Mouse (Mus musculus) kidney, embryonic 15.5 days (tissue): ENCODE data around the gene Ciao2a. TPM values are rescaled to one million over a fixed set of nuclear protein-coding genes. Genes with fewer than 3 reads are reported as not detected.

ENCODE experiments used
- ATAC-seq: fragments of 200-750 bp; cut with Nextera tagmentation; replicated peaks from 2 replicates; pipeline ENCODE4 v1.8.0; 2017; ENCODE audit warnings: moderate TSS enrichment; ENCODE audit not compliant: low FRiP score
- H3K27ac ChIP-seq: fragments of 300-500 bp; sonication (generic); 2 replicates; pipeline ENCODE4 v1.5.1; 2015; ENCODE audit warnings: mild to moderate bottlenecking, inconsistent platforms
- H3K27me3 ChIP-seq: fragments of 300-500 bp; sonication (generic); 2 replicates; pipeline ENCODE4 v1.6.1; 2015; ENCODE audit warnings: inconsistent platforms
- H3K36me3 ChIP-seq: fragments of 300-500 bp; sonication (generic); 2 replicates; pipeline ENCODE4 v1.6.1; 2015; ENCODE audit warnings: inconsistent platforms
- H3K4me1 ChIP-seq: fragments of 300-500 bp; sonication (generic); 2 replicates; pipeline ENCODE4 v1.6.1; 2015; ENCODE audit warnings: inconsistent platforms
- H3K4me2 ChIP-seq: fragments of 300-500 bp; sonication (generic); 2 replicates; pipeline ENCODE4 v1.6.1; 2015; ENCODE audit warnings: moderate library complexity, mild to moderate bottlenecking, inconsistent platforms
- H3K4me3 ChIP-seq: fragments of 300-500 bp; sonication (generic); replicated peaks from 2 replicates; pipeline ENCODE4 v1.5.1; 2015; ENCODE audit warnings: mild to moderate bottlenecking, inconsistent platforms
- H3K9ac ChIP-seq: fragments of 300-500 bp; sonication (generic); 2 replicates; pipeline ENCODE4 v1.6.1; 2015; ENCODE audit warnings: mild to moderate bottlenecking, inconsistent platforms
- H3K9me3 ChIP-seq: fragments of 300-500 bp; sonication (generic); replicated peaks from 2 replicates; pipeline ENCODE4 v1.6.1; 2016; ENCODE audit warnings: inconsistent platforms
- WGBS: fragments of 180-500 bp; shearing (Covaris S2); methylation state at CpG from one replicate; pipeline ENCODE4 v1.1.7; 2015; ENCODE audit warnings: mixed read lengths; 5-methylcytosine and 5-hydroxymethylcytosine counted together
- polyA plus RNA-seq: library from polyadenylated mRNA; unstranded; fragments of >200 nt; fragmentation: Nextera tagmentation; extraction: Ambion mirVana; gene quantifications from 2 replicates; pipeline ENCODE4 v1.2.1, GENCODE M21; 2015

Ciao2a gene
- polyA plus RNA-seq = 151 and 165 TPM in 2 replicates

- peak within 1 kb of the TSS; percentile 88 for H3K27ac ChIP-seq
- H3K27me3 ChIP-seq = no peaks in the 10 kb centered on the region
- H3K4me2 ChIP-seq = peak within 1 kb of the TSS; percentile 73
- peaks cover 14% of the 10 kb centered on the region for H3K36me3 ChIP-seq
- no peaks in the 10 kb centered on the region for H3K9me3 ChIP-seq
- peak within 1 kb of the TSS; percentile 80 for H3K4me3 ChIP-seq
- peak; percentile 78 for ATAC-seq
- 1% methylated on average over 34 of the region's 34 CpGs for WGBS
- peak within 1 kb of the TSS; percentile 72 for H3K9ac ChIP-seq
- H3K4me1 ChIP-seq = peaks cover 36% of the 10 kb centered on the region
These were observed at the start of gene Ciao2a, which contains the start of gene Snx1 for GRCm38 (mm10) chr9:66126456-66127192. Gene Ciao2a, plus strand, starts transcription at chr9:66126611. Gene Snx1, minus strand, starts transcription at chr9:66126587.

- Histone ChIP-seq H3K4me1 (peaks cover 6% of the 10 kb centered on the region; the same call in 1 of the 2 replicates), H3K9ac (no peak overlapping the region), H3K4me2 (peak overlapping the region; percentile 49), H3K27me3 (no peaks in the 10 kb centered on the region), H3K4me3 (no peak overlapping the region), H3K27ac (no peak overlapping the region), H3K9me3 (no peaks in the 10 kb centered on the region), H3K36me3 (no peaks in the 10 kb centered on the region)
- ATAC-seq = no peak
- 61% methylated on average over 3 of the region's 3 CpGs for WGBS
These were observed 48.3 kb upstream of the Ciao2a start for GRCm38 (mm10) chr9:66078072-66078471.

GRCm38 (mm10) chr9:66078493-66078892 lies 47.9 kb upstream of the Ciao2a start:
- Histone ChIP-seq H3K27ac (no peak overlapping the region), H3K4me1 (peaks cover 6% of the 10 kb centered on the region; the same call in 1 of the 2 replicates), H3K9me3 (no peaks in the 10 kb centered on the region), H3K27me3 (no peaks in the 10 kb centered on the region), H3K36me3 (no peaks in the 10 kb centered on the region), H3K4me3 (no peak overlapping the region), H3K4me2 (peak overlapping the region; percentile 49), H3K9ac (no peak overlapping the region)
- ATAC-seq = no peak
- 10% methylated on average over 14 of the region's 14 CpGs for WGBS

GRCm38 (mm10) chr9:66080804-66081459 lies 45.5 kb upstream of the Ciao2a start:
- no peak for ATAC-seq
- Histone ChIP-seq H3K4me1 (peaks cover 6% of the 10 kb centered on the region; the same call in 1 of the 2 replicates), H3K9ac (no peak overlapping the region), H3K4me2 (no peak overlapping the region), H3K4me3 (no peak overlapping the region), H3K36me3 (no peaks in the 10 kb centered on the region), H3K9me3 (no peaks in the 10 kb centered on the region), H3K27me3 (no peaks in the 10 kb centered on the region), H3K27ac (no peak overlapping the region)
- 76% methylated on average over 3 of the region's 3 CpGs for WGBS

GRCm38 (mm10) chr9:66081999-66082398 lies 44.4 kb upstream of the Ciao2a start:
- no peak overlapping the region for H3K4me3 ChIP-seq
- ATAC-seq = no peak
- H3K27ac ChIP-seq = no peak overlapping the region
- no peak overlapping the region for H3K4me2 ChIP-seq
- H3K9ac ChIP-seq = no peak overlapping the region
- H3K27me3 ChIP-seq = no peaks in the 10 kb centered on the region
- WGBS = 83% methylated on average over 4 of the region's 4 CpGs
- no peaks in the 10 kb centered on the region for H3K9me3 ChIP-seq
- peaks cover 9% of the 10 kb centered on the region for H3K36me3 ChIP-seq
- H3K4me1 ChIP-seq = peaks cover 6% of the 10 kb centered on the region; the same call in 1 of the 2 replicates

- no peak overlapping the region for H3K4me2 ChIP-seq
- H3K9me3 ChIP-seq = no peaks in the 10 kb centered on the region
- H3K4me1 ChIP-seq = 0 out of 2 replicates have a peak, but pooled peaks cover 6% of the 10 kb centered on the region
- no peaks in the 10 kb centered on the region for H3K27me3 ChIP-seq
- no peak overlapping the region for H3K27ac ChIP-seq
- ATAC-seq = no peak
- H3K36me3 ChIP-seq = peaks cover 30% of the 10 kb centered on the region
- no peak overlapping the region for H3K4me3 ChIP-seq
- WGBS = 90% methylated on average over 3 of the region's 3 CpGs
- no peak overlapping the region for H3K9ac ChIP-seq
These were observed 42.2 kb upstream of the Ciao2a start for GRCm38 (mm10) chr9:66084171-66084570.

GRCm38 (mm10) chr9:66087062-66087461 lies 39.3 kb upstream of the Ciao2a start:
- no peaks in the 10 kb centered on the region for H3K27me3 ChIP-seq
- no peak overlapping the region for H3K27ac ChIP-seq
- peaks cover 11% of the 10 kb centered on the region; the same call in 1 of the 2 replicates for H3K4me1 ChIP-seq
- 97% methylated on average over 7 of the region's 7 CpGs for WGBS
- ATAC-seq = no peak
- no peak overlapping the region for H3K4me2 ChIP-seq
- no peak overlapping the region for H3K9ac ChIP-seq
- no peaks in the 10 kb centered on the region for H3K9me3 ChIP-seq
- no peak overlapping the region for H3K4me3 ChIP-seq
- peaks cover 55% of the 10 kb centered on the region for H3K36me3 ChIP-seq

- H3K9ac ChIP-seq = no peak overlapping the region
- H3K4me3 ChIP-seq = no peak overlapping the region
- H3K9me3 ChIP-seq = no peaks in the 10 kb centered on the region
- 46% methylated on average over 4 of the region's 4 CpGs for WGBS
- H3K27me3 ChIP-seq = no peaks in the 10 kb centered on the region
- H3K4me1 ChIP-seq = peaks cover 18% of the 10 kb centered on the region; the same call in 1 of the 2 replicates
- ATAC-seq = 0 out of 2 replicates have a peak, but pooled peaks have one; percentile 36
- peaks cover 68% of the 10 kb centered on the region for H3K36me3 ChIP-seq
- 0 out of 2 replicates have a peak overlapping the region, but pooled peaks have one; percentile 5 for H3K27ac ChIP-seq
- H3K4me2 ChIP-seq = no peak overlapping the region
These were observed 38.0 kb upstream of the Ciao2a start for GRCm38 (mm10) chr9:66088411-66088810.

- peaks cover 91% of the 10 kb centered on the region for H3K36me3 ChIP-seq
These were observed 35.7 kb upstream of the Ciao2a start for GRCm38 (mm10) chr9:66090593-66091244.

GRCm38 (mm10) chr9:66091327-66092231 lies 34.8 kb upstream of the Ciao2a start:
- Histone ChIP-seq H3K4me2 (no peak overlapping the region), H3K27ac (peak overlapping the region; percentile 60), H3K36me3 (peaks cover 95% of the 10 kb centered on the region), H3K9me3 (no peaks in the 10 kb centered on the region), H3K4me3 (no peak overlapping the region), H3K9ac (no peak overlapping the region), H3K4me1 (peaks cover 18% of the 10 kb centered on the region; the same call in 1 of the 2 replicates), H3K27me3 (no peaks in the 10 kb centered on the region)
- ATAC-seq = no peak
- 48% methylated on average over 6 of the region's 6 CpGs for WGBS

More at GRCm38 (mm10) chr9:66090593-66091244, 35.7 kb upstream of the Ciao2a start:
- Histone ChIP-seq H3K9ac (no peak overlapping the region), H3K4me3 (no peak overlapping the region), H3K9me3 (no peaks in the 10 kb centered on the region), H3K27me3 (no peaks in the 10 kb centered on the region), H3K4me1 (peaks cover 18% of the 10 kb centered on the region; the same call in 1 of the 2 replicates), H3K4me2 (no peak overlapping the region), H3K27ac (peak overlapping the region; percentile 60)
- 0 out of 2 replicates have a peak, but pooled peaks have one; percentile 15 for ATAC-seq
- WGBS = 82% methylated on average over 13 of the region's 13 CpGs

- WGBS = 62% methylated on average over 2 of the region's 2 CpGs
- Histone ChIP-seq H3K36me3 (peaks cover 95% of the 10 kb centered on the region), H3K4me3 (no peak overlapping the region), H3K9me3 (no peaks in the 10 kb centered on the region), H3K4me2 (no peak overlapping the region), H3K27ac (0 out of 2 replicates have a peak overlapping the region, but pooled peaks have one; percentile 13), H3K27me3 (no peaks in the 10 kb centered on the region), H3K4me1 (peaks cover 18% of the 10 kb centered on the region; the same call in 1 of the 2 replicates), H3K9ac (no peak overlapping the region)
- ATAC-seq = no peak
These were observed 33.7 kb upstream of the Ciao2a start for GRCm38 (mm10) chr9:66092664-66093063.
